Mouse (Mus musculus) ovary, postnatal 14 days (tissue): Measurements from ENCODE around the gene Cysltr1.

Source experiments
- DNase-seq: peaks from one replicate; pipeline ENCODE4 v3.0.0; 2022; ENCODE audit warnings: low spot score

Cysltr1 gene

DNA sequence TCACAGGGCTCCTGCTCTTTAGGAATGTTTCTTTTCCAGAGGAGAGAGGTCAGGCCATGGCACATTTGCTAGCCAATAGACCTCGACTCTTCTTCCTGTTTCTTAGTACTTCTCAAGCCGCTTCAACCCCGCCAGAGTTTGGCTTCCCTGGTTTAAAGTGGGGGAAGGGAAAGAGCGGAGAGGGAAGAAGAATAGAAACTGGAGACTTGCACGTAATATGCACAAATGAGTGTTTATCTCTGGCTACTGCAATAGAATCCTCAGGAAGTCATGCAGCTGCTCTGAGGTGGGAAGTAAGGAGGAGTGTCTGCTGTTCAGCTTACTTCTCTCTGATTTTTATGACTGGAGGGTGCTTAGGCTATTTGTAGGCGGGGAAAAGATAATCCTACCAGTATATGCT is at the start of gene Cysltr1:
Gene Cysltr1 (minus strand): TSS at position 294 of the 400 bp plus-strand sequence.
- no peak for DNase-seq

DNA sequence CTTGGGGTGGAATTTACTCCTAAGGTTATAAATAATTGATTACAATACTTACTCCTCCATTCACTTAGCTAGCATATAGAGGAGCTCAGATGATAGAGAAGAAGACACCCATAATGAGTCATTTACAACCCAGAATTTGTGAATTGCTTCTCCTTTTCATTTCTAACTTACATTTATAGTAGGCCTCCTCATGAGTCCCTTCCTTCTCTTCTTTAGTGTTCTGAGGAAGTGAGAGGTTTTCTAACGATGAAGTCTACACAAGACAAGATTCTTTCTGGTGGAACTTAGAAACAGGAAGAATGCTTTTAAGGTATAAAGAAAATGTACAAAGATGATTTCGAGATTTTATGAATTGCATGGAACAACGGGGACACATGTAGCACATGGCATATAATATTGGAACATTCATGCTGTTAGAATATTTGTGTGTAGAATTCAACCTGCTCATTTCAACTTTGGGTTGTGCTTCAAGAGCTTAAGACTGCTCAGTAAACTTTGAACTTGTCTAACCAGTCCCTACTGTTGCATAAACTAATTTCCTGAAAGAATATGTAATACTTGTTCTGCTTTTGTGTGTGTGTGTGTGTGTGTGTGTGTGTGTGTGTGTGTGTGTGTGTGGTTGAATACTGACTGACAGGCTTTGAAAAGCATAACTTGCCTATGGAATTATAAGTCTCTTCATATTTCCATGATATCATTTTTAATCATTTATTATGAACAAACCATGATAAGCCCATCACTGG is 31.5 kb upstream of the Cysltr1 start:
- DNase-seq: no peak

DNA sequence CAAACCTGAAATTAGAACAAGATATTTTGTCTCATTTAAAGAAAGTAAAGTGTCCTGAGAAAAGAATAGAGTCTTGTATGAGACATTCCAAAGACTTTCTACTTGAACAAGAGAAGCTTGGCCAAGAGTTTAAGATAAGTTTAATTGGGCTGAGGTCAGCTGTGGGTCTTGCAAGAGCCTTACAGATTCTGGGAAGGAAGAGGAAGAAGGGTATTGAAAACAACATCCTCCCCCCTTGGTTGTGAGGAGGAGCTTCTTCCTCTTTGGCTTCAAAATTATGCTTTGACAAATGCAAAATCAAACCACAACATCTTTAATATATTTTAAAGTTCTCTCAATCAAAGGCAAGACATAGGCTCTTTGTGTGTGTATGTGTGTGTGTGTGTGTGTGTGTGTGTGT is 30.1 kb upstream of the Cysltr1 start:
- DNase-seq: no peak

DNA sequence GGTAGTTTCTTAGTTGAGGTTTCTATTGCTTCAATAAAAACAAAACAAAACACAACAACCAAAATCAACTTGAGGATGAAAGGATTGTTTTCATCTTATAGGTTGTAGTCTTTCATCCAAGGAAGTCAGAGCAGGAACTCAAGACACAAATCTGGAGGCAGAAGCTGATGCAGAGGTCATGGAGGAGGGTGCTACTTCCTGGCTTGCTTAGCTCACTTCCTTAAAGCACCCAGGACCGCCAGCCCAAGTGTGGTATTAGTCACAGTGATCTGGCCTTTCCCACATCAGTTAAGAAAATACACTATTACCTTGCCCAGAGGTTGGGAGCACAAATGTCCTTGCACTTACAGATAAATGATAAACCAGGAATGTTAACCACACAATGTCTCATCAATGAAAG is 25.0 kb upstream of the Cysltr1 start:
- DNase-seq: no peak

DNA sequence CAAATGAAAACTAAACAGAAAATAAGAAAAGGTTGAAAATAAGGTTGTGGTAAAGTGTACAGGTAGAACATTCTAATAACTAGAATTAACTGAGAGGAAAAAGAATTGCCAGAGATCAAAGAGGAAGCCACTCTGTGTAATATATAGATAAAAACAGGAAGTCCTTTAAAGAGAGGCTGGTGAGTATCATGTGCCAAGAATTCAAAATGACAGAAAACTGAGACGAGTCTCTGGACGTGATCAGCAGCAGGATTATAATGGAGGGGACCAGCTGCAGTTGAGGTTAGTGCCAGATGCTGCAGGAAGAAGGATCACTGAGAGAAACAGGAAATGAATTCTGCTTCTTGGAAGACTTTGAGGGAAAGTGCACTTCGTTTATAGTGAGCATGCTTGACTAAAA is 20.2 kb upstream of the Cysltr1 start:
- no peak for DNase-seq

DNA sequence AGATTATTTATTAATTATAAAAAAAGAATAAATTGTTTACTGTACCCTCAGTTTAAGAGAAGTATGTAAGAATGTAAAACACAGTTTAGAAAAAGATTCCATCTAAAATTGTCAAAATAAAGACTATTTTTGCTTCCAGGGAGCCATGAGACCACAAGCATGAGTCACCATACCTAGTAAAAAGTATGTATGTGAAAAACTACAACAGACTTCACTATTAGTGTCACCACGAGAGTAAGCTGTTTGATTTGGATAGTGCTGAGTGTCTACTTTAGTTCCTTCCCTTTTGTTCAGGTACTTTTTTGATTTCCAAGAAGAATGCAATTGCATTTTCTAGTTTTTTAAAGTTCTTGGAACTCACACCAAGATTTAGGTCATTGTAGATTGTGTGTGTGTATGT is 19.0 kb upstream of the Cysltr1 start:
- no peak for DNase-seq

DNA sequence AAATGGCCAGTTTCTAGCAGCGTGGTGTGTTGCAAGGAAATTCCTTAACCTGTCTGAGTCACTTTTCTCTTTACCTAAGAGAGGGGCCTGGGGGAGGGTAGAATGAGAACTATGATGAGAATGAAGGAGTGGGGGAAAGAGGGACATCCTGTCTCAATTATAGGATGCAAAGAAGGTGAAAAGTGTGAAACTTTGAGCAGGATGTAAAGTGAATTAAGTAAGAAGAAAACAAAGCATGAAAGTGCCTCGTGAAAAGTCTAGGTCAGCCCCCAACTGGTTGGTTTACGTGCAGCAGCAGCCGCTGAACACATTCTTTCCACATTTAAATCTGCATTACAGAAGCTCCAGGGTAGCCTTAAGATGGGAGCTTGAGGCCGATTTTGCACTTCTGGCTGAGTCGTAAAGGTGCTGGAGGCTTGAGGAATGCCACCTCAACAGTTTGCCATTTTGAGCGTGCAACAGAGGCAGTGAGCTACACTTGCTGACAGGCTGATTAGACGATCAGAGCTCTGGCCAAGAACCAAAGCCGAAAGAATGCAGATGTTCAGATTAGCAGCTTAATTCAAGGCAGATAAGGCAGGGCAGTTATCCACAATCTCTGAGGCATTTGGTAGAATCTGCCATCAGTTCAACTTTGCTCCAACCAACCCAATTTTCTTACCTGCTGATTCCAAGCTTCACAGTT is 763 bp downstream of the Cysltr1 start:
- no peak for DNase-seq

DNA sequence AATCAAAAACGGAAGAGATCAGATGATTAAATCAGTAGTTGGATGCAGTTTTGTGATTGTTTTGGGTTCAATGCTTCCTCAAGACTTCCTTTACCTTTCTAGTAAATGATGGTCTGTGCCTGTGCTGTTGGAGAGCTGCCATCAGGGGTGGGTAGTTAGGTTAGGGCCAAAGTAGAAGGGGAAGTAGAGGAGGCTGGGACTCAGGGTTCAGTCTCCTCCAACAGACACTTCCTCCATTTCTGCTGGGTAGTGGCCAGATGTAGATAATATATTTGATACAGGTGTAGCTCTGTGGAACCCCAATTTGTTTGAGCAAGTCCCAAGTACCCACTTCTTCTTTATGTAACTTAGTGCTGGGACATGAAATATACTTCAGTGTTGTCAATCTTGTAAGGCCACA is 7.6 kb downstream of the Cysltr1 start:
- DNase-seq: no peak

DNA sequence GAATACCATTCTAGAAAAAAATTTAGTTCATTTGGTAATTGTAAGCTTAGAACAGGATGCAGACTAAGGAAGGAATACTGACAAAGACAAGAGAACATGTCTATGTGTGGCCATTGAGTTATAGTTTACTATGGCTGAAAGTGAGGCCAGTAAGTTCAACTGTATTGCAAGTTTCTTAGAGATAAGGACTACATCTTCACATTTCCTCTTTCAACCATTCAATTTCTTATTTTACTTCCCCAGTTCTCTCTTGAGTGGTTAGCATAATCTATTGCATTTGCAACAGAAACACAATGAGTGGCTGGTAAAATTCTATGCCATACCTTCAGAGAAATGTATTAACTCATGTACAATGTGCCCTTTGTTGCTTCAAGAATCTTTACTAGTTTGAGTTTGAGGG is 9.6 kb downstream of the Cysltr1 start:
- DNase-seq: no peak

DNA sequence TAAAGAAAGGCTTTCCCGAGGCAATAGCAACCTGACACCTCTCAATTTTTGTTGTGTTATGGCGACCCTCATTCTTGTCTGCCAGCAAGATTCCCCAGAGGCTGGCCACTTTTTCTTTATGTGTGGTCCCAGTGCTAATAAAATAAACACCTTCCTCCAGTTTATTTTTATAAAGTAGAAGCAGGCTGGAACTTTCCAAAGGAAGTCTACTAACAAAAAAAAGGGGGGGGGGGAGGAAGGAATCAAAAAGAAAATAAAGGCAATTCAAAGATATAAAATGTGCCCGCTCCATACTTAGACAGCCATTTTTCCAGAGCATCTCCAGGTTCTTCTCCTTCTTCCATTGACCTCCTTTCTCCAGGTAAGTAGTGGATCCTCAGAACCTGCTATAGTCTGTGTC is 20.6 kb downstream of the Cysltr1 start, which contains the start of gene Gm5127:
Gene Gm5127 (plus strand): TSS at position 301 of the 400 bp plus-strand sequence.
- DNase-seq: no peak

DNA sequence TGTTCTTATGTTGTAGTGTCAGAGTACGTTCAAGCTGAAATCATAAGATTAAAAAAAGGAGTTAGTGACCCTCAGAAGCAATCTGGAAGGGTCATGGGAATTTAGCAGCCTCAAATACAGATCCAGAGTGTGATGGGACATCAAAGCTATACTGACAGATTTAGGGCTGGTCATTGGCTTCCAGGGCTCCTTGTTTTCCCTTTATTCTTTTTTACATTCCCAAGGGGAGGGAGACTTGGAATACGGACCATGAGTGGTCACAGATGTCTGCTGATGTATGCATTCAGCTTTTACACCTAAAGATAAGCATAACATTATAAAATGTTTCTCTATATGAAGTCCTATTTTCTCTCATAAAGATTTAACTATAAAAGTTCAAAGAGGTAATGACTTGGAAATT is 21.3 kb downstream of the Cysltr1 start:
- no peak for DNase-seq

DNA sequence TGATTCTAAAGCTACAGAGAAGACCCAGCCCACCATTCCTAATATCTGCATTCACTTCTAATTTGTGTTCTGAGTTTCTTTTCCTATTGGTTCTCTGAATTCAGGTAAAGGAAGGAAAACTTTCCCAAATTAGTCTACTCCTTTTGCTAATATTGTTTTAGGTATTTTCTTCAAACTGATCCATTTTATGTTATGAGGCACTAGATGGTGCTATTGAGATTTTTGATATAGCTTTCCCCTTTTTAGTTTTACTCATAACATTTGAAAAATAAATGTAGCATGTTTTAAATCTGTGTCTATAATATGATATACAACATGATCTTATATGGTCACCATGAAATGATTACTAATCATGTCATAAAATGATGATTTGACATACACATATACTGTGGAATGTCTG is 23.1 kb downstream of the Cysltr1 start:
- DNase-seq: no peak

DNA sequence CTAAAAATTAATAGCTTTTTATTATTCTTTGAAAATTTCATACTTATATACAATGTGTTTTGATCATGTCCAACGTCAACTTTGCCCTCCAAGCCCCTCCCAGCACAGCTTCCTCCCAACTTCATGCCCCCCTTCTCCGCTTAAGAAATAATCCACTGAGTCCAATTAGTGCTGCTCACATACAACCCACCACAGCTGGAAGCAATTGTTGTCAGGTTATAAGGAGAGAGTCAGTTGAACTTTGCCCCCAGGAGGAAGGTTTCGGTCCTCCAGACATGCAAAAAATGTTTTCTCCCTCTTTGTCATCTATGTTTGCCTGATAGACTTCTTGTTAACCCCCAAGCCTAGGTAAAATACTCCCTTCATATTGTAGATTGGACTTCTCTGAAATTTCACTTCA is 24.5 kb downstream of the Cysltr1 start:
- DNase-seq: no peak

DNA sequence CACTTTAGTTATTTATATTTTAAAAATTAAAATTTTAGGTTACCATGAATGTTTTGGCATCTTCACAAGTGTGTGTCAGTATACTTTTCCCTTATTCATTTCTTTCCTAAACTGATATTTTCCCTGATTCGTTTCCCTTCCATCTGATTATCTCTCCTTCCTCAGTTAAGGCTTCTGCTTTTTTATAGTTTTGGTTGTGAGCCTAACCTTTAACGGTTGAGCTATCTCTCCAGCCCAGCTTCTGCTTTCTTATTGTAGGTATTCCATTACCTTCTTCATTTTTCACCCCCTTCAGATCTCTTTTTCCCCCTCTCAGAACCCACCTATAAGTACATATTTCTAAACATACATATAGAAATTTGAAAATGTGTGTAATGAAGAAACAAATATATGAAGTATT is 48.0 kb downstream of the Cysltr1 start:
- DNase-seq: no peak

DNA sequence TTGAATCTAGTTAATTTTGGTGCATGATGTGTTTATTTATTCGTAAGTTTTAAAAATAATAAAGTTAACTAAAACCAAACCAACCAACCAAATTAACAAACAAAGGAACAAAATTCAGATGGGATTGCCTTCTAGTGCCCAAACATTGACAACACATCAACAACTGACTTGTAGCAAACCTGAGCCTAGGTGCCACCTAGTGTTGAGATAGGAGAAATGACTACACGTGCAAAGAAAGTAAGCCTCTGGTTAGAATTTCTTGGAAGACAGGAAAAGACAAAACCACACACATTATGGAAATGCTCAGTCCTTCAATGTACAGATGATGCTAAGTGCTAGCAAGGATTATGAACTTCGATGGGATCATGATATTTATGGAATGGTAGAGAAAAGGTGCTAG is 67.1 kb downstream of the Cysltr1 start:
- no peak for DNase-seq
